ENCODE assay signal across 25 mouse cellular contexts in genomic region chr10:119470096-119470495, GRCm38 (mm10). TPM values are rescaled to one million over a fixed set of nuclear protein-coding genes. Genes with fewer than 3 reads are reported as not detected.
"Had no signal": no experiment of that assay in that cellular context is flagged by ENCODE, and none has a peak within 500 bp of the region (broad histone marks: within the 10 kb centered on the region; RNA-seq: fewer than 3 reads in every experiment).

No protein-coding gene starts in this region.

- H3K9ac ChIP-seq: heart, embryonic 12.5 days; hindbrain, embryonic 12.5 days; hindbrain, embryonic 14.5 days; intestine, embryonic 15.5 days; limb, embryonic 13.5 days; limb, embryonic 15.5 days; liver, embryonic 13.5 days had no signal

- H3K36me3 ChIP-seq: heart, embryonic 12.5 days; hindbrain, embryonic 12.5 days; intestine, embryonic 15.5 days; limb, embryonic 13.5 days; limb, embryonic 15.5 days; liver, embryonic 13.5 days had no signal

- ATAC-seq: hindbrain, embryonic 16.5 days; inflammation-experienced regulatory T-cells, adult 6 months; intestine, embryonic 15.5 days; intestine, postnatal 0 days had no signal

- H3K4me3 ChIP-seq: gastrocnemius, adult 2 months; heart, adult 2 months; heart, embryonic 12.5 days; hindbrain, embryonic 10.5 days; hindbrain, embryonic 12.5 days; intestine, embryonic 15.5 days; layer of hippocampus, adult 2 months; left cerebral cortex, adult 2 months; limb, embryonic 13.5 days; limb, embryonic 15.5 days; liver, embryonic 13.5 days had no signal

- DNase-seq: gastrocnemius, adult 2 months; gastrocnemius, postnatal 10 days; gastrocnemius, postnatal 25 days; heart, adult 2 months; heart, postnatal 14 days; heart, postnatal 4 days; kidney, adult 18-20 months; kidney, adult 8-10 months; kidney, postnatal 10 days; kidney, postnatal 25 days; kidney, postnatal 4 days; liver, embryonic 13.5 days had no signal

- H3K27ac ChIP-seq: gastrocnemius, adult 2 months; heart, adult 2 months; hindbrain, embryonic 10.5 days; hindbrain, embryonic 12.5 days; hindbrain, embryonic 14.5 days; intestine, embryonic 15.5 days; layer of hippocampus, adult 2 months; left cerebral cortex, adult 2 months; limb, embryonic 13.5 days; limb, embryonic 15.5 days; liver, embryonic 13.5 days had no signal

- H3K27me3 ChIP-seq: heart, embryonic 12.5 days; hindbrain, embryonic 12.5 days; intestine, embryonic 15.5 days; limb, embryonic 13.5 days; limb, embryonic 15.5 days; liver, embryonic 13.5 days had no signal

- H3K4me1 ChIP-seq: hindbrain, embryonic 12.5 days; intestine, embryonic 15.5 days; liver, embryonic 13.5 days had no signal

- H3K9me3 ChIP-seq: hindbrain, embryonic 10.5 days; hindbrain, embryonic 12.5 days; intestine, embryonic 15.5 days; limb, embryonic 13.5 days; limb, embryonic 15.5 days had no signal

- H3K4me2 ChIP-seq: heart, embryonic 12.5 days; hindbrain, embryonic 12.5 days; hindbrain, embryonic 14.5 days; intestine, embryonic 15.5 days; limb, embryonic 13.5 days; limb, embryonic 15.5 days; liver, embryonic 13.5 days had no signal

RNA-seq across cellular contexts. Expression of gene Grip1, which starts 16.5 kb away (rescaled TPM):
- total RNA-seq: gastrocnemius, adult 2 months; granulocyte monocyte progenitor cell, adult 5-6 weeks had no signal
